Mouse (Mus musculus) A20 (cell line): ENCODE measurements around the gene Marc1.

Source experiments
- DNase-seq: peaks from one replicate; pipeline ENCODE4 v3.0.0-alpha.2; 2011; ENCODE audit warnings: low read depth, low spot score

Gene Marc1

GRCm38 (mm10) chr1:184822678-184823077 is 11.6 kb upstream of the Marc1 start:
- DNase-seq = no peak

GRCm38 (mm10) chr1:184817768-184818167 is 6.7 kb upstream of the Marc1 start:
- peak; percentile 20 for DNase-seq

- DNase-seq = no peak
These were observed 670 bp upstream of the Marc1 start for GRCm38 (mm10) chr1:184811716-184812250.

- no peak for DNase-seq
These were observed 1.5 kb downstream of the Marc1 start for GRCm38 (mm10) chr1:184809578-184810001.

- no peak for DNase-seq
These were observed 2.6 kb downstream of the Marc1 start for GRCm38 (mm10) chr1:184808418-184809012.

- DNase-seq = peak; percentile 66
These were observed 3.3 kb downstream of the Marc1 start for GRCm38 (mm10) chr1:184807627-184808417.

- DNase-seq = no peak
These were observed 4.0 kb downstream of the Marc1 start for GRCm38 (mm10) chr1:184807123-184807522.

GRCm38 (mm10) chr1:184805749-184806148 is 5.4 kb downstream of the Marc1 start:
- no peak for DNase-seq

GRCm38 (mm10) chr1:184793163-184793876 is 17.8 kb downstream of the Marc1 start:
- peak; percentile 86 for DNase-seq

GRCm38 (mm10) chr1:184791109-184791508 is 20.0 kb downstream of the Marc1 start:
- DNase-seq = peak; percentile 38

- peak; percentile 48 for DNase-seq
These were observed 24.5 kb downstream of the Marc1 start for GRCm38 (mm10) chr1:184786376-184787151.

GRCm38 (mm10) chr1:184783641-184784040 is 27.5 kb downstream of the Marc1 start:
- peak; percentile 20 for DNase-seq

- no peak for DNase-seq
These were observed 29.0 kb downstream of the Marc1 start for GRCm38 (mm10) chr1:184782161-184782513.

GRCm38 (mm10) chr1:184781286-184782160 is 29.6 kb downstream of the Marc1 start:
- no peak for DNase-seq

- no peak for DNase-seq
These were observed 33.0 kb downstream of the Marc1 start for GRCm38 (mm10) chr1:184778157-184778556.

GRCm38 (mm10) chr1:184777061-184777795 is 33.9 kb downstream of the Marc1 start:
- no peak for DNase-seq

GRCm38 (mm10) chr1:184775289-184775688 is 35.8 kb downstream of the Marc1 start:
- no peak for DNase-seq

- DNase-seq = no peak
These were observed 39.2 kb downstream of the Marc1 start for GRCm38 (mm10) chr1:184771891-184772249.

GRCm38 (mm10) chr1:184771202-184771890 is 39.8 kb downstream of the Marc1 start:
- DNase-seq = peak; percentile 68
